Mouse (Mus musculus) bone marrow, adult 2 months (tissue): ENCODE measurements around the gene Ddx19b.

ENCODE experiments used
- CTCF ChIP-seq: fragments of 200-500 bp; IDR thresholded peaks from 2 replicates; pipeline ENCODE4 v1.5.1; 2011; ENCODE audit warnings: low read length, control low read depth; ENCODE audit not compliant: control insufficient read depth, insufficient read depth
- POLR2A ChIP-seq: fragments of 200-500 bp; IDR thresholded peaks from 2 replicates; pipeline ENCODE4 v1.6.1; 2011; ENCODE audit warnings: low read depth, mild to moderate bottlenecking, control low read depth, low read length, borderline replicate concordance; ENCODE audit not compliant: control insufficient read depth

DNA sequence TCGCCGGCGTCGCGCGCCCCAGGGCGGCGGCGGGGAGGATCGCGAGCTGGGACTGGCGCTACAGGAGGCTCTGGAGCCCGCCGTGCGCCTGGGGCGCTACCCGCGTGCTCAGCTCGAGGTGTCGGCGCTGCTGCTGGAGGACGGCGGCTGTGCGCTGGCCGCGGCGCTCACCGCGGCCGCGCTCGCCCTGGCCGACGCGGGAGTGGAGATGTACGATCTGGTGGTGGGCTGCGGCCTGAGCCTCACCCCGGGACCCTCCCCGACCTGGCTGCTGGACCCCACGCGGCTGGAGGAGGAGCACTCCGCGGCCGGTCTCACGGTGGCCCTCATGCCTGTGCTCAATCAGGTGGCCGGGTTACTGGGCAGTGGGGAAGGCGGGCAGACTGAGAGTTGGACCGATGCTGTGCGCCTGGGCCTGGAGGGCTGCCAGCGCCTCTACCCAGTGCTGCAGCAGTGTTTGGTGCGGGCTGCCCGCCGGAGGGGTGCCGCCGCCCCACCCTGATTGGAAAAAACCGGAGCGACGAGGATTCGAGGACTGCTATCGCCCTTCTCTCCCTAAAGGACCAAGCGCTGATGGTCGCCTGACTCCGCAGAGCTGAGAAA, 25.2 kb upstream of the Ddx19b start:
- no peak for TF ChIP-seq POLR2A
- no peak for TF ChIP-seq CTCF
